Mouse (Mus musculus): ENCODE results near the gene Gm49366. TPM values are rescaled to one million over a fixed set of nuclear protein-coding genes. Genes with fewer than 3 reads are reported as not detected.
"Not testable (repeated sequence)": the region's sequence is repeated elsewhere in the genome, so short reads cannot be mapped to it uniquely, and the experiment has no call there.

Gm49366 gene
- polyA plus RNA-seq, 1 experiment = not detected

DNA sequence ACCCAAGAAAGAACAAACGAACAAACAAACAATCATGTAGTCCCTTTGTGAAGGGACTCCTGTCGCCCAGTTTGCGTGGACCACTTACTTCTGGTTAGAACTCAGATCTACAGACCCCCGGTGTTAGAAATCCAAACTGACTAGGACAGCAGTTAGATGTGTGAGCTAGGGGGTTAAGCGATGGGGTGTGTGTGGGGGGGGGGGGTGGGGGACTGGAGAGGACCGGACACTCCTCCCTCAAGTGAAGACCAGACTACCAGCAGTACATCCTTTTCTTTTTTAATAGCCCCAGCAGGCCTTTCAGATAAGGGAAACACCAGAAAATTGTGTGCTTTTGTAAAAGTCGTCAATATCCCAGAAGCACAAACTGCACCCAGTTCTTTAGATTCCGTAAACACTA, 30.0 kb upstream of the Gm49366 start:
- TF ChIP-seq CTCF (IDR thresholded peaks at IDR 0.05; ENCODE audit: borderline replicate concordance, insufficient read depth, low read depth, low read length) = no peak
- TF ChIP-seq POLR2A (IDR thresholded peaks at IDR 0.05; ENCODE audit: borderline replicate concordance, insufficient read depth, low read length) = no peak
- 65% methylated on average over 8 of the region's 8 CpGs for WGBS
- no peak overlapping the region for H3K27ac ChIP-seq (ENCODE audit: insufficient read depth, low read length)
- H3K27me3 ChIP-seq (ENCODE audit: control insufficient read depth, insufficient read depth, low read length) = no peaks in the 10 kb centered on the region
- H3K4me1 ChIP-seq (ENCODE audit: control insufficient read depth, insufficient read depth, low read length) = peaks cover 3% of the 10 kb centered on the region
- DNase-seq = no peak
- H3K4me3 ChIP-seq (replicated peaks; ENCODE audit: insufficient read depth, low read depth, low read length) = no peak overlapping the region

GRCm38 (mm10) chr12:84009171-84009965, 29.4 kb upstream of the Gm49366 start, which contains the start of gene Acot1:
Acot1 (plus strand) TSS chr12:84009490.
- not testable (repeated sequence) for H3K4me1 ChIP-seq (ENCODE audit: control insufficient read depth, insufficient read depth, low read length); H3K27ac ChIP-seq (ENCODE audit: insufficient read depth, low read length); H3K27me3 ChIP-seq (ENCODE audit: control insufficient read depth, insufficient read depth, low read length)
- WGBS = 2% methylated on average over 70 of the region's 70 CpGs
- peak within 1 kb of the TSS; percentile 65 for H3K4me3 ChIP-seq (replicated peaks; ENCODE audit: insufficient read depth, low read depth, low read length)
- DNase-seq = peak; percentile 42 to 46

- no peaks in the 10 kb centered on the region for H3K27me3 ChIP-seq (ENCODE audit: control insufficient read depth, insufficient read depth, low read length)
- no peak for TF ChIP-seq CTCF (IDR thresholded peaks at IDR 0.05; ENCODE audit: borderline replicate concordance, insufficient read depth, low read depth, low read length)
- no peak for TF ChIP-seq POLR2A (IDR thresholded peaks at IDR 0.05; ENCODE audit: borderline replicate concordance, insufficient read depth, low read length)
- 84% methylated on average over 3 of the region's 3 CpGs for WGBS
- H3K27ac ChIP-seq (ENCODE audit: insufficient read depth, low read length) = no peak overlapping the region
- H3K4me1 ChIP-seq (ENCODE audit: control insufficient read depth, insufficient read depth, low read length) = peaks cover 3% of the 10 kb centered on the region
- no peak overlapping the region for H3K4me3 ChIP-seq (replicated peaks; ENCODE audit: insufficient read depth, low read depth, low read length)
- no peak for DNase-seq
Measured at GRCm38 (mm10) chr12:84010201-84010600, 28.5 kb upstream of the Gm49366 start.

GRCm38 (mm10) chr12:84011251-84012040, 27.3 kb upstream of the Gm49366 start:
- no peaks in the 10 kb centered on the region for H3K27me3 ChIP-seq (ENCODE audit: control insufficient read depth, insufficient read depth, low read length)
- peaks cover 3% of the 10 kb centered on the region for H3K4me1 ChIP-seq (ENCODE audit: control insufficient read depth, insufficient read depth, low read length)
- WGBS = 7% methylated on average over 12 of the region's 12 CpGs
- no peak for TF ChIP-seq CTCF (IDR thresholded peaks at IDR 0.05; ENCODE audit: borderline replicate concordance, insufficient read depth, low read depth, low read length)
- TF ChIP-seq POLR2A (IDR thresholded peaks at IDR 0.05; ENCODE audit: borderline replicate concordance, insufficient read depth, low read length) = no peak
- H3K4me3 ChIP-seq (replicated peaks; ENCODE audit: insufficient read depth, low read depth, low read length) = peak overlapping the region; percentile 6
- DNase-seq = peak; percentile 74 to 84
- H3K27ac ChIP-seq (ENCODE audit: insufficient read depth, low read length) = no peak overlapping the region

- no peak for DNase-seq
- Histone ChIP-seq H3K4me3 (replicated peaks; ENCODE audit: insufficient read depth, low read depth, low read length) (no peak overlapping the region), H3K27ac (ENCODE audit: insufficient read depth, low read length) (no peak overlapping the region), H3K27me3 (ENCODE audit: control insufficient read depth, insufficient read depth, low read length) (no peaks in the 10 kb centered on the region), H3K4me1 (ENCODE audit: control insufficient read depth, insufficient read depth, low read length) (peaks cover 3% of the 10 kb centered on the region)
- no peak for TF ChIP-seq POLR2A (IDR thresholded peaks at IDR 0.05; ENCODE audit: borderline replicate concordance, insufficient read depth, low read length)
- no peak for TF ChIP-seq CTCF (IDR thresholded peaks at IDR 0.05; ENCODE audit: borderline replicate concordance, insufficient read depth, low read depth, low read length)
- WGBS = 75% methylated on average over 6 of the region's 6 CpGs
Measured at GRCm38 (mm10) chr12:84013130-84013529, 25.6 kb upstream of the Gm49366 start.

GRCm38 (mm10) chr12:84013701-84014100, 25.0 kb upstream of the Gm49366 start:
- Histone ChIP-seq H3K27me3 (ENCODE audit: control insufficient read depth, insufficient read depth, low read length) (no peaks in the 10 kb centered on the region), H3K4me3 (replicated peaks; ENCODE audit: insufficient read depth, low read depth, low read length) (no peak overlapping the region), H3K27ac (ENCODE audit: insufficient read depth, low read length) (no peak overlapping the region), H3K4me1 (ENCODE audit: control insufficient read depth, insufficient read depth, low read length) (peaks cover 3% of the 10 kb centered on the region)
- TF ChIP-seq CTCF (IDR thresholded peaks at IDR 0.05; ENCODE audit: borderline replicate concordance, insufficient read depth, low read depth, low read length) (no peak), POLR2A (IDR thresholded peaks at IDR 0.05; ENCODE audit: borderline replicate concordance, insufficient read depth, low read length) (no peak)
- WGBS = 91% methylated on average over 7 of the region's 7 CpGs
- DNase-seq = no peak

DNA sequence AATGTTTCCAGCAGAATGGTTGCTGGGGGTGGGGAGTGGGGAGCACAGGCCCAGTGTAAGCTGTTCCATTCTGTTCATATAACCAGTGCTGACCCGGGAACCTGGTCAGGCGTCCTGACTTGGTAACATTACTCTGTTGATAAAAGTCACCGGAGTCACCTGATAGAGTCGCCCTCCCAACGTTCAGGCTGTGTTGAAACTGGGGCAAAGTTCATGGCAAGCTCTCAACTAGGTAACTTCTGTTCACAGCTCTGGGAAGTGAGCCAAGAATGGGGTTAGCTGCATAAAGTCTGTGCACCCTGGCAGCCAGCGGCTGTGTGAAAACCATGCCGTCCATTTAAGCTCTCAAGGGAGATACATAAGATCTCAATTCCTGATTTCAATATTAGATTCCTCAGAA, 18.2 kb upstream of the Gm49366 start:
- H3K4me1 ChIP-seq (ENCODE audit: control insufficient read depth, insufficient read depth, low read length); DNase-seq: not testable (repeated sequence)

DNA sequence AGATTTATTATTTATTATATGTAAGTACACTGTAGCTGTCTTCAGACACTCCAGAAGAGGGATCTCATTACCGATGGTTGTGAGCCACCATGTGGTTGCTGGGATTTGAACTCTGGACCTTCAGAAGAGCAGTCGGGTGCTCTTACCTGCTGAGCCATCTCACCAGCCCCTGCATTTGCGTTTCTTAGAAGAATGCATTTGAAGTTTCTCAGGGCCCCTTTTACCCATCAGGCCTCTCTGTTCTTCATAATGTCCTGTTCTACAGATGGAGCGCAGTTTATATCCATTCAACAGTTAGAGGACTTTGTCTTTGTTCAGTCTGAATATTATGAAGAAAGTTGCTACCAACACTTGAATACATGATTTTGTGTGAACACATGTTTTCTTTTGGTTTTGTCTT, 16.5 kb upstream of the Gm49366 start:
- WGBS = 93% methylated on average over 4 of the region's 4 CpGs
- H3K4me1 ChIP-seq (ENCODE audit: control insufficient read depth, insufficient read depth, low read length); H3K4me3 ChIP-seq (replicated peaks; ENCODE audit: insufficient read depth, low read depth, low read length); H3K27ac ChIP-seq (ENCODE audit: insufficient read depth, low read length); DNase-seq; H3K27me3 ChIP-seq (ENCODE audit: control insufficient read depth, insufficient read depth, low read length): not testable (repeated sequence)

More for the DNA sequence above, 18.2 kb upstream of the Gm49366 start:
- WGBS = 33% methylated on average over 7 of the region's 7 CpGs
- not testable (repeated sequence) for H3K27ac ChIP-seq (ENCODE audit: insufficient read depth, low read length); H3K27me3 ChIP-seq (ENCODE audit: control insufficient read depth, insufficient read depth, low read length); H3K4me3 ChIP-seq (replicated peaks; ENCODE audit: insufficient read depth, low read depth, low read length)
